Mouse (Mus musculus) liver, embryonic 14.5 days (tissue): Measurements from ENCODE around the gene Odc1.

Source experiments
- CTCF ChIP-seq: IDR thresholded peaks from 2 replicates; pipeline ENCODE4 v1.5.1; 2016; ENCODE audit warnings: antibody characterized with exemption, low read depth, control low read depth
- EP300 ChIP-seq: IDR thresholded peaks from 2 replicates; pipeline ENCODE4 v1.6.1; 2016; ENCODE audit warnings: antibody characterized with exemption, low read depth

GRCm38 (mm10) chr12:17510158-17510557 lies 34.4 kb upstream of the Odc1 start:
- no peak for TF ChIP-seq CTCF
- no peak for TF ChIP-seq EP300
